Mouse (Mus musculus): ENCODE data around the gene Dlg1.

The Dlg1 gene

DNA sequence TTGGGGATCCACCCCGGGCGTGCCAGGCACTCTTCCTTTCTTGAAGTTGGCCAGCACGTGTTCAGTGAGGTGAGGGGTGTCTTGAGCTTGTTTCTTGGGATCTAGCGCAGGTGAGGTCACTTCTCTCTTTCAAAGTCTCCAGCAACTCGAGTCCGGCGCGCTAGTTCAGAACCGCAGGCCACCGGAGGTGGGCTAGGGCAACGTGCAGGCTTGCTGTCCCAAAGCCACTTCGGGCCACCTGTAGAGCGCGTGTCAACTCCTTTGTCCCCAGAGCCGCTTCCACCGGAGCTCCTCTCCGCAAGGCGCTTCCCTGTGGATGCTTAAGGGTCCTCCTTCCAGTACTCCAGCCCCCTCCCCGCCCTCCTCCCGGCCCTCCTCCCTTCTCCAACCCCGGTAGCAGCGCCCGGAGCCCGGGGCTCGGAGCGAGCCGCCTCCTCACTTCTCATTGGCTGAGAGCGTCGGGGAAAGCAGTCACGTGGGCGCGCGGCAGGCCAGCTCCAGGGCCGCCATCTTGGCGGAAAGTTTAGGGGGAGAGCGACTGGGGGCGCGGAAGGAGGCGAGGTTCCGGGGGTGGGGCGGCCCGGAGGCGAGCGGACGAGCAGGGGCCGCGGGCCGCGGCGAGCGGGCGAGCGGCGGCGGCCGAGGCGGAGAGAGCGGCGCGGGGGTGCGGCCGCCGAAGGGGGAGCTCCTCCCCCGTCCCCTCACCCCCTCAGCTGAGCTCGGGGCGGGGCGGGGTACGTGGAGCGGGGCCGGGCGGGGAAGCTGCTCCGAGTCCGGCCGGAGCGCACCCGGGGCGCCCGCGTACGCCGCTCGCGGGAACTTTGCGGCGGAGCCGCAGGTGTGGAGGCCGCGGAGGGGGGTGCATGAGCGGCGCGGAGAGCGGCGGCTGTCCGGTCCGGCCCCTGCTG lies at the start of gene Dlg1:
TSS of gene Dlg1 (plus strand) at position 65 of the 908 bp plus-strand sequence.
- Histone ChIP-seq H3K36me3 (ENCODE audit: insufficient read depth, low read length) (peaks cover 29% of the 10 kb centered on the region), H3K9me3 (ENCODE audit: low read length) (no peaks in the 10 kb centered on the region), H3K27me3 (ENCODE audit: insufficient read depth, low read length) (peaks cover 40% of the 10 kb centered on the region), H3K4me1 (replicated peaks; ENCODE audit: low read depth, low read length) (peaks cover 32% of the 10 kb centered on the region), H3K4me3 (replicated peaks; ENCODE audit: low read length) (peak within 1 kb of the TSS; percentile 89)
- TF ChIP-seq NANOG (IDR thresholded peaks at IDR 0.05; ENCODE audit: borderline replicate concordance, low read length): no peak
- TF ChIP-seq POU5F1 (IDR thresholded peaks at IDR 0.05; ENCODE audit: borderline replicate concordance, low read length): no peak
- no peak for TF ChIP-seq CTCF (conservative IDR thresholded peaks at IDR 0.05; ENCODE audit: low read length)

GRCm38 (mm10) chr16:31616382-31616781 lies 46.9 kb upstream of the Dlg1 start:
- no peaks in the 10 kb centered on the region for H3K36me3 ChIP-seq (ENCODE audit: insufficient read depth, low read length)
- H3K9me3 ChIP-seq (ENCODE audit: low read length): peaks cover 3% of the 10 kb centered on the region
- no peak overlapping the region for H3K4me3 ChIP-seq (replicated peaks; ENCODE audit: low read length)
- TF ChIP-seq POU5F1 (IDR thresholded peaks at IDR 0.05; ENCODE audit: borderline replicate concordance, low read length) (no peak), NANOG (IDR thresholded peaks at IDR 0.05; ENCODE audit: borderline replicate concordance, low read length) (no peak), CTCF (conservative IDR thresholded peaks at IDR 0.05; ENCODE audit: low read length) (no peak)
- H3K4me1 ChIP-seq (replicated peaks; ENCODE audit: low read depth, low read length): peaks cover 18% of the 10 kb centered on the region
- peaks cover 3% of the 10 kb centered on the region; the same call in 1 of the 2 replicates for H3K27me3 ChIP-seq (ENCODE audit: insufficient read depth, low read length)

- no peak for TF ChIP-seq NANOG (IDR thresholded peaks at IDR 0.05; ENCODE audit: borderline replicate concordance, low read length)
- TF ChIP-seq POU5F1 (IDR thresholded peaks at IDR 0.05; ENCODE audit: borderline replicate concordance, low read length): no peak
- no peak for TF ChIP-seq CTCF (conservative IDR thresholded peaks at IDR 0.05; ENCODE audit: low read length)
- Histone ChIP-seq H3K27me3 (ENCODE audit: insufficient read depth, low read length) (peaks cover 3% of the 10 kb centered on the region; the same call in 1 of the 2 replicates), H3K4me3 (replicated peaks; ENCODE audit: low read length) (no peak overlapping the region), H3K4me1 (replicated peaks; ENCODE audit: low read depth, low read length) (peaks cover 18% of the 10 kb centered on the region), H3K9me3 (ENCODE audit: low read length) (peaks cover 3% of the 10 kb centered on the region), H3K36me3 (ENCODE audit: insufficient read depth, low read length) (no peaks in the 10 kb centered on the region)
These were observed 46.1 kb upstream of the Dlg1 start for GRCm38 (mm10) chr16:31617128-31617527.

DNA sequence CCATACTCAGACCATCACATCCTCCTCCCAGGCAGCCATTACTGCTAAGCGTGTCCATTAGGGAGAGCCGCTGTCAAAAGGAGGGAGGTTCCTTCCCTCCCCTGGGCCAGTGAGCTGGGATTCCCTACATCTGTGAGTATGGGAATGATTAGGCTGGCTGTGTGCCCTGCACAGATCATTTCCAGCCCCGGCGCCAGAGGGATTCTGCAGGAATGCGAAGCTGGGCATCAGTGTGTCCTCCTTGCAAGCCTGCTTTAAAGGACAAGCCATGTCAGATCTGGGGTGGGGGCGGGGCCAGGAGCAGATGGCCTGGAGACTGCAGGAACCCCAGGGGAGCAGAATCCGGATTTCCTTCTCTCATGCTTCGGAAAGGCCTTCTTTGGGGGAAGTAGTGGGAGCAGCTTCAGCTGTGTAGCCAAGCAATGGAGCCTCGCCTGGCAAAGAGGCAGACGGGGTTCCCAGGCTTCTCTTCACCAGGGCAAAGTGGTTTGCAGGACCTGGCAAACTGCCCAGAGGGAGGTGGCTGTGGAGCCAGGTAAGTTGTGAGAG lies 45.3 kb upstream of the Dlg1 start:
- Histone ChIP-seq H3K4me1 (replicated peaks; ENCODE audit: low read depth, low read length) (peaks cover 18% of the 10 kb centered on the region), H3K9me3 (ENCODE audit: low read length) (peaks cover 3% of the 10 kb centered on the region), H3K36me3 (ENCODE audit: insufficient read depth, low read length) (no peaks in the 10 kb centered on the region), H3K4me3 (replicated peaks; ENCODE audit: low read length) (peak overlapping the region; percentile 54), H3K27me3 (ENCODE audit: insufficient read depth, low read length) (peaks cover 3% of the 10 kb centered on the region; the same call in 1 of the 2 replicates)
- TF ChIP-seq NANOG (IDR thresholded peaks at IDR 0.05; ENCODE audit: borderline replicate concordance, low read length): no peak
- TF ChIP-seq POU5F1 (IDR thresholded peaks at IDR 0.05; ENCODE audit: borderline replicate concordance, low read length): no peak

DNA sequence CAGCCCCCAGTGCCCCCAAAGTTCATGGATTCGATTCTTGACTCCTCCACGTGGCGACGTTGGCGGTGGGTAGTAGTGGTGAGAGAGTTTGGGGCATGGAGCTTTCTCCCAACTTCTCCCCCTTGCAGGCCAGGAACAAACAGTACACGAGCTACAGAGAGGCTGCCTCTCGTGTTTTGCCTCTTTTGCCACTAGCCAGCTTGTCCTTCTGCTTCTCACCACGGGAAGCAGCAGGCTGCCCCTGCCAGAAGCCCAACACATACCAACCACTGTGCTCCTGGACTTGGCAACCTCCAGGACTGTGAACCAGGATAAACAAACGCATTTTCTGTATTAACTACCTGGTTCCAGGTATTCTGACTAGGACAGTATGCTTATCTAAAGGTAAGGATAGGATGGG lies 44.6 kb upstream of the Dlg1 start:
- TF ChIP-seq CTCF (conservative IDR thresholded peaks at IDR 0.05; ENCODE audit: low read length) (no peak), NANOG (IDR thresholded peaks at IDR 0.05; ENCODE audit: borderline replicate concordance, low read length) (no peak), POU5F1 (IDR thresholded peaks at IDR 0.05; ENCODE audit: borderline replicate concordance, low read length) (no peak)

GRCm38 (mm10) chr16:31619675-31620335 lies 43.4 kb upstream of the Dlg1 start:
- Histone ChIP-seq H3K4me1 (replicated peaks; ENCODE audit: low read depth, low read length) (peaks cover 18% of the 10 kb centered on the region), H3K36me3 (ENCODE audit: insufficient read depth, low read length) (no peaks in the 10 kb centered on the region), H3K4me3 (replicated peaks; ENCODE audit: low read length) (no peak overlapping the region), H3K9me3 (ENCODE audit: low read length) (peaks cover 3% of the 10 kb centered on the region), H3K27me3 (ENCODE audit: insufficient read depth, low read length) (peaks cover 3% of the 10 kb centered on the region; the same call in 1 of the 2 replicates)
- TF ChIP-seq POU5F1 (IDR thresholded peaks at IDR 0.05; ENCODE audit: borderline replicate concordance, low read length): no peak
- no peak for TF ChIP-seq NANOG (IDR thresholded peaks at IDR 0.05; ENCODE audit: borderline replicate concordance, low read length)
- TF ChIP-seq CTCF (conservative IDR thresholded peaks at IDR 0.05; ENCODE audit: low read length): no peak

More for the DNA sequence above, 44.6 kb upstream of the Dlg1 start:
- H3K27me3 ChIP-seq (ENCODE audit: insufficient read depth, low read length): peaks cover 3% of the 10 kb centered on the region; the same call in 1 of the 2 replicates
- H3K9me3 ChIP-seq (ENCODE audit: low read length): peaks cover 3% of the 10 kb centered on the region
- H3K36me3 ChIP-seq (ENCODE audit: insufficient read depth, low read length): no peaks in the 10 kb centered on the region
- peaks cover 18% of the 10 kb centered on the region for H3K4me1 ChIP-seq (replicated peaks; ENCODE audit: low read depth, low read length)
- H3K4me3 ChIP-seq (replicated peaks; ENCODE audit: low read length): no peak overlapping the region

GRCm38 (mm10) chr16:31622356-31622755 lies 40.9 kb upstream of the Dlg1 start:
- Histone ChIP-seq H3K27me3 (ENCODE audit: insufficient read depth, low read length) (peaks cover 3% of the 10 kb centered on the region; the same call in 1 of the 2 replicates), H3K9me3 (ENCODE audit: low read length) (peaks cover 3% of the 10 kb centered on the region), H3K36me3 (ENCODE audit: insufficient read depth, low read length) (no peaks in the 10 kb centered on the region), H3K4me1 (replicated peaks; ENCODE audit: low read depth, low read length) (peaks cover 14% of the 10 kb centered on the region), H3K4me3 (replicated peaks; ENCODE audit: low read length) (no peak overlapping the region)
- no peak for TF ChIP-seq NANOG (IDR thresholded peaks at IDR 0.05; ENCODE audit: borderline replicate concordance, low read length)

- no peak for TF ChIP-seq POU5F1 (IDR thresholded peaks at IDR 0.05; ENCODE audit: borderline replicate concordance, low read length)
- no peak for TF ChIP-seq CTCF (conservative IDR thresholded peaks at IDR 0.05; ENCODE audit: low read length)
- no peak for TF ChIP-seq NANOG (IDR thresholded peaks at IDR 0.05; ENCODE audit: borderline replicate concordance, low read length)
- peaks cover 7% of the 10 kb centered on the region for H3K4me1 ChIP-seq (replicated peaks; ENCODE audit: low read depth, low read length)
- no peaks in the 10 kb centered on the region for H3K36me3 ChIP-seq (ENCODE audit: insufficient read depth, low read length)
- H3K9me3 ChIP-seq (ENCODE audit: low read length): peaks cover 3% of the 10 kb centered on the region
- H3K4me3 ChIP-seq (replicated peaks; ENCODE audit: low read length): no peak overlapping the region
- H3K27me3 ChIP-seq (ENCODE audit: insufficient read depth, low read length): peaks cover 3% of the 10 kb centered on the region; the same call in 1 of the 2 replicates
These were observed 40.1 kb upstream of the Dlg1 start for GRCm38 (mm10) chr16:31623136-31623535.

Measured in E14TG2a.4 (cell line).